ENCODE assay signal across 8 mouse cellular contexts in genomic region chr2:131253681-131254328, GRCm38 (mm10). TPM values are rescaled to one million over a fixed set of nuclear protein-coding genes. Genes with fewer than 3 reads are reported as not detected.
DNase-seq lines count a peak whose midpoint lies in the region; ATAC-seq lines count a peak whose summit lies in the region.

No protein-coding gene starts in this region.

- no peaks in the 10 kb centered on the region; the same call in 1 of the 2 replicates for H3K4me1 ChIP-seq in forebrain, embryonic 12.5 days

- H3K27ac ChIP-seq in forebrain, embryonic 12.5 days: no peak overlapping the region

- ATAC-seq in frontal cortex, adult (ENCODE audit: low TSS enrichment): peak; percentile 65; the same call in 1 of the 2 replicates
- ATAC-seq in forebrain, embryonic 12.5 days (ENCODE audit: low FRiP score): peak; percentile 58; the same call in 1 of the 2 replicates

- H3K4me3 ChIP-seq in forebrain, embryonic 12.5 days (replicated peaks): no peak overlapping the region

- no peak for DNase-seq in frontal cortex, postnatal 25 days (ENCODE audit: low spot score in 2 of 2)
- peak; percentile 73 to 83 for DNase-seq in adrenal gland, postnatal 36 days
- peak; percentile 80 for DNase-seq in heart, postnatal 4 days
- peak; percentile 59 for DNase-seq in left cerebral cortex, postnatal 4 days
- DNase-seq in mesoderm, embryonic 11.5 days (ENCODE audit: low read depth, low spot score): peak; percentile 72
- DNase-seq in spleen, postnatal 10 days (ENCODE audit: low spot score in 2 of 2): peak; percentile 40 to 82

- no peaks in the 10 kb centered on the region; the same call in 1 of the 2 replicates for H3K36me3 ChIP-seq in forebrain, embryonic 12.5 days (replicated peaks)

- WGBS in forebrain, embryonic 12.5 days: 35% methylated on average over 7 of the region's 7 CpGs

- no peaks in the 10 kb centered on the region for H3K27me3 ChIP-seq in forebrain, embryonic 12.5 days

- no peaks in the 10 kb centered on the region for H3K9me3 ChIP-seq in forebrain, embryonic 12.5 days

- no peak overlapping the region for H3K4me2 ChIP-seq in forebrain, embryonic 12.5 days

- intact Hi-C loops in left cerebral cortex, postnatal 4 days (cut with DNase I): no loop called here

- H3K9ac ChIP-seq in forebrain, embryonic 12.5 days: no peak overlapping the region

RNA-seq across cellular contexts. Expression of gene Pank2, which starts 8.5 kb away (rescaled TPM):
- 10 to 100 TPM; 46.6 to 58.6 TPM for total RNA-seq in adrenal gland, postnatal 36 days (2021)
- polyA plus RNA-seq in forebrain, embryonic 12.5 days (2016; fragmentation: Nextera tagmentation; extraction: Ambion mirVana): 58.5 and 70.4 TPM in 2 replicates
- total RNA-seq in heart, postnatal 4 days (2021): 10 to 100 TPM; 41.1 to 44.4 TPM
- 10 to 100 TPM; 47.6 to 50.8 TPM for total RNA-seq in left cerebral cortex, postnatal 4 days (2021)

RNA-seq across cellular contexts. Expression of gene Mavs, which starts 19.9 kb away (rescaled TPM):
- total RNA-seq in adrenal gland, postnatal 36 days (2021): 10 to 100 TPM; 32.8 to 43.2 TPM
- polyA plus RNA-seq in forebrain, embryonic 12.5 days (2016; fragmentation: Nextera tagmentation; extraction: Ambion mirVana): 11.3 and 13.2 TPM in 2 replicates
- 10 to 100 TPM; 28.9 to 29.1 TPM for total RNA-seq in heart, postnatal 4 days (2021)
- 1 to 10 TPM; 4.5 to 4.7 TPM for total RNA-seq in left cerebral cortex, postnatal 4 days (2021)

RNA-seq across cellular contexts. Expression of gene Ap5s1, which starts 46.9 kb away (rescaled TPM):
- 10 to 100 TPM; 14.0 to 21.1 TPM for total RNA-seq in adrenal gland, postnatal 36 days (2021)
- polyA plus RNA-seq in forebrain, embryonic 12.5 days (2016; fragmentation: Nextera tagmentation; extraction: Ambion mirVana): 29.1 and 30.0 TPM in 2 replicates
- 10 to 100 TPM; 32.6 to 42.4 TPM for total RNA-seq in heart, postnatal 4 days (2021)
- 10 to 100 TPM; 17.9 to 18.5 TPM for total RNA-seq in left cerebral cortex, postnatal 4 days (2021)

Comparison
In these comparisons a context has a peak if more than half of its experiments do, and no peak if none do; other contexts are left out.
1. DNase-seq: peak in adrenal gland, postnatal 36 days (2 of 2), heart, postnatal 4 days (single experiment), left cerebral cortex, postnatal 4 days (single experiment), mesoderm, embryonic 11.5 days (single experiment) and spleen, postnatal 10 days (2 of 2); none in frontal cortex, postnatal 25 days (0 of 2).
2. RNA of gene Mavs, which starts 19.9 kb away (total RNA-seq): 32.8 to 43.2 TPM in adrenal gland, postnatal 36 days and 28.9 to 29.1 TPM in heart, postnatal 4 days; 4.5 to 4.7 TPM in left cerebral cortex, postnatal 4 days; every median in the first group is over 4 times any median in the second.